Mouse (Mus musculus) MEL (cell line): ENCODE results near the gene Scn8a. TPM values are rescaled to one million over a fixed set of nuclear protein-coding genes. Genes with fewer than 3 reads are reported as not detected.
A peak's percentile ranks its signal among the peaks of the same experiment; 100 is the strongest.

ENCODE experiments used
- DNase-seq: peaks from one replicate; pipeline ENCODE4 v3.0.0; 2011; ENCODE audit warnings: low read depth, low spot score
- H3K27ac ChIP-seq: 2 replicates; pipeline ENCODE4 v1.5.1; 2012; ENCODE audit warnings: low read depth, mild to moderate bottlenecking, control low read depth, low read length, moderate library complexity; ENCODE audit not compliant: control insufficient read depth
- H3K27me3 ChIP-seq, 2 experiments: fragments of 150-350 bp in 1 of 2; sonication (generic) in 1 of 2; 2 replicates each; pipeline ENCODE4 v1.6.1; 2012; ENCODE audit warnings: low read length in 2 of 2, mild to moderate bottlenecking in 2 of 2, improper control_type of control experiment in 1 of 2, moderate library complexity in 1 of 2; ENCODE audit not compliant: insufficient read depth in 2 of 2, control insufficient read depth in 1 of 2
- H3K36me3 ChIP-seq, 2 experiments: 2 replicates each; pipeline ENCODE4 v1.6.1; 2012 to 2014; ENCODE audit warnings: low read length in 2 of 2, improper control_type of control experiment in 1 of 2, inconsistent platforms in 1 of 2, mild to moderate bottlenecking in 1 of 2; ENCODE audit not compliant: insufficient read depth in 2 of 2, control insufficient read depth in 1 of 2
- H3K4me1 ChIP-seq, 2 experiments: fragments of 150-350 bp in 1 of 2; sonication (generic) in 1 of 2; 2 replicates each; pipeline ENCODE4 v1.6.1; 2012; ENCODE audit warnings: low read length in 2 of 2, improper control_type of control experiment in 1 of 2, mild to moderate bottlenecking in 1 of 2; ENCODE audit not compliant: insufficient read depth in 2 of 2, control insufficient read depth in 1 of 2
- H3K4me3 ChIP-seq, 2 experiments: fragments of 150-350 bp in 1 of 2; sonication (generic) in 1 of 2; 2 replicates each; pipeline ENCODE4 v1.5.1; 2012; ENCODE audit warnings: low read depth in 2 of 2, low read length in 2 of 2, mild to moderate bottlenecking in 2 of 2, moderate library complexity in 2 of 2, control low read depth in 1 of 2, improper control_type of control experiment in 1 of 2; ENCODE audit not compliant: control insufficient read depth in 1 of 2, insufficient read depth in 1 of 2
- H3K79me2 ChIP-seq: 2 replicates; pipeline ENCODE4 v1.6.1; 2012; ENCODE audit warnings: mild to moderate bottlenecking, low read length, moderate library complexity; ENCODE audit not compliant: control insufficient read depth, poor library complexity, insufficient read depth
- H3K9ac ChIP-seq: 2 replicates; pipeline ENCODE4 v1.6.1; 2012; ENCODE audit warnings: low read depth, mild to moderate bottlenecking, control low read depth, low read length, moderate library complexity; ENCODE audit not compliant: control insufficient read depth, poor library complexity, severe bottlenecking
- H3K9me3 ChIP-seq: fragments of 150-350 bp; sonication (generic); replicated peaks from 2 replicates; pipeline ENCODE4 v1.6.1; 2012; ENCODE audit warnings: mild to moderate bottlenecking, low read length, improper control_type of control experiment, moderate library complexity; ENCODE audit not compliant: insufficient read depth
- BHLHE40 ChIP-seq: IDR thresholded peaks from 2 replicates; pipeline ENCODE4 v1.6.1; 2012; ENCODE audit warnings: low read depth, mild to moderate bottlenecking, inconsistent platforms, low read length, improper control_type of control experiment, borderline replicate concordance
- CHD1 ChIP-seq: IDR thresholded peaks from 2 replicates; pipeline ENCODE4 v1.6.1; 2012; ENCODE audit warnings: low read depth, mild to moderate bottlenecking, inconsistent platforms, low read length, improper control_type of control experiment
- CHD2 ChIP-seq: IDR thresholded peaks from 2 replicates; pipeline ENCODE4 v1.6.1; 2011; ENCODE audit warnings: low read length, improper control_type of control experiment
- CTCF ChIP-seq, 3 experiments: IDR thresholded peaks in 2 of 3; conservative IDR thresholded peaks in 1 of 3; 2 replicates each; pipeline ENCODE4 v1.5.1; 2011 to 2012; ENCODE audit warnings: low read length in 3 of 3, low read depth in 2 of 3, mild to moderate bottlenecking in 2 of 3, improper control_type of control experiment in 1 of 3, inconsistent platforms in 1 of 3, mixed read lengths in 1 of 3, moderate library complexity in 1 of 3; ENCODE audit not compliant: control insufficient read depth in 1 of 3, insufficient read depth in 1 of 3, poor library complexity in 1 of 3, severe bottlenecking in 1 of 3
- E2F4 ChIP-seq: IDR thresholded peaks from 2 replicates; pipeline ENCODE4 v1.6.1; 2011; ENCODE audit warnings: low read depth, low read length, improper control_type of control experiment, borderline replicate concordance
- EP300 ChIP-seq, 2 experiments: IDR thresholded peaks; 2 replicates each; pipeline ENCODE4 v1.6.1; 2011; ENCODE audit warnings: improper control_type of control experiment in 2 of 2, low read length in 2 of 2, low read depth in 1 of 2, mild to moderate bottlenecking in 1 of 2
- GABPA ChIP-seq: IDR thresholded peaks from 2 replicates; pipeline ENCODE4 v1.6.1; 2012; ENCODE audit warnings: low read depth, mild to moderate bottlenecking, inconsistent platforms, low read length, improper control_type of control experiment, moderate library complexity
- GATA1 ChIP-seq: IDR thresholded peaks from 2 replicates; pipeline ENCODE4 v1.6.1; 2011; ENCODE audit warnings: low read depth, low read length, improper control_type of control experiment
- HCFC1 ChIP-seq: IDR thresholded peaks from 2 replicates; pipeline ENCODE4 v1.6.1; 2012; ENCODE audit warnings: low read depth, mild to moderate bottlenecking, inconsistent platforms, low read length, improper control_type of control experiment, moderate library complexity
- KAT2A ChIP-seq: conservative IDR thresholded peaks from 2 replicates; pipeline ENCODE4 v1.6.1; 2012; ENCODE audit warnings: low read depth, low read length, improper control_type of control experiment, inconsistent platforms
- MAFK ChIP-seq: IDR thresholded peaks from 2 replicates; pipeline ENCODE4 v1.6.1; 2011; ENCODE audit warnings: low read depth, mild to moderate bottlenecking, low read length, improper control_type of control experiment, borderline replicate concordance
- MEF2A ChIP-seq: IDR thresholded peaks from 2 replicates; pipeline ENCODE4 v1.6.1; 2014; ENCODE audit warnings: low read depth, mild to moderate bottlenecking, inconsistent platforms, low read length, improper control_type of control experiment; ENCODE audit not compliant: poor library complexity, insufficient replicate concordance, severe bottlenecking; ENCODE audit errors: extremely low read depth
- MXI1 ChIP-seq: IDR thresholded peaks from 2 replicates; pipeline ENCODE4 v1.6.1; 2011; ENCODE audit warnings: mild to moderate bottlenecking, low read depth, low read length, improper control_type of control experiment
- MYC ChIP-seq: IDR thresholded peaks from 2 replicates; pipeline ENCODE4 v1.6.1; 2011; ENCODE audit warnings: low read depth, mild to moderate bottlenecking, low read length, improper control_type of control experiment, moderate library complexity
- NELFE ChIP-seq: IDR thresholded peaks from 2 replicates; pipeline ENCODE4 v1.6.1; 2011; ENCODE audit warnings: low read depth, low read length, improper control_type of control experiment
- NRF1 ChIP-seq: IDR thresholded peaks from 2 replicates; pipeline ENCODE4 v1.6.1; 2014; ENCODE audit warnings: low read depth, mild to moderate bottlenecking, inconsistent platforms, low read length, improper control_type of control experiment, moderate library complexity; ENCODE audit not compliant: poor library complexity, insufficient read depth, severe bottlenecking
- POLR2AphosphoS5 ChIP-seq: IDR thresholded peaks from 2 replicates; pipeline ENCODE4 v1.6.1; 2012; ENCODE audit warnings: low read depth, borderline replicate concordance, mild to moderate bottlenecking, inconsistent platforms, low read length, moderate library complexity, mixed read lengths
- RAD21 ChIP-seq: IDR thresholded peaks from 2 replicates; pipeline ENCODE4 v1.6.1; 2011; ENCODE audit warnings: mild to moderate bottlenecking, low read depth, low read length, improper control_type of control experiment
- RCOR1 ChIP-seq: IDR thresholded peaks from 2 replicates; pipeline ENCODE4 v1.6.1; 2012; ENCODE audit warnings: low read depth, mild to moderate bottlenecking, inconsistent platforms, low read length, improper control_type of control experiment
- SMC3 ChIP-seq: IDR thresholded peaks from 2 replicates; pipeline ENCODE4 v1.6.1; 2011; ENCODE audit warnings: low read depth, low read length, improper control_type of control experiment
- UBTF ChIP-seq: IDR thresholded peaks from 2 replicates; pipeline ENCODE4 v1.6.1; 2012; ENCODE audit warnings: low read depth, mild to moderate bottlenecking, inconsistent platforms, low read length, improper control_type of control experiment, moderate library complexity, borderline replicate concordance; ENCODE audit not compliant: insufficient read depth
- USF1 ChIP-seq: IDR thresholded peaks from 2 replicates; pipeline ENCODE4 v1.6.1; 2014; ENCODE audit warnings: low read depth, mild to moderate bottlenecking, inconsistent platforms, low read length, improper control_type of control experiment, moderate library complexity
- USF2 ChIP-seq, 2 experiments: IDR thresholded peaks; 2 replicates each; pipeline ENCODE4 v1.6.1; 2011 to 2012; ENCODE audit warnings: improper control_type of control experiment in 2 of 2, low read length in 2 of 2, borderline replicate concordance in 1 of 2, inconsistent platforms in 1 of 2, low read depth in 1 of 2, mild to moderate bottlenecking in 1 of 2; ENCODE audit not compliant: insufficient read depth in 1 of 2
- ZKSCAN1 ChIP-seq: IDR thresholded peaks from 2 replicates; pipeline ENCODE4 v1.6.1; 2012; ENCODE audit warnings: low read depth, mild to moderate bottlenecking, inconsistent platforms, low read length, improper control_type of control experiment, moderate library complexity
- ZMIZ1 ChIP-seq: IDR thresholded peaks from 2 replicates; pipeline ENCODE4 v1.6.1; 2012; ENCODE audit warnings: low read depth, mild to moderate bottlenecking, inconsistent platforms, low read length, improper control_type of control experiment, moderate library complexity
- polyA plus RNA-seq, 2 experiments: library from polyadenylated mRNA; stranded (reverse) in 1 of 2; unstranded in 1 of 2; fragments of >175 nt in 1 of 2; fragments of >200 nt in 1 of 2; gene quantifications; 2 replicates each; pipeline versions ENCODE4 v1.2.1 to v1.2.4; 2012; ENCODE audit warnings: low replicate concordance in 2 of 2, low read depth in 1 of 2; ENCODE audit not compliant: insufficient read length in 2 of 2, insufficient read depth in 1 of 2, missing spikeins in 1 of 2
- total RNA-seq: library from RNA; depleted of rRNA; stranded (reverse); fragments of 300-350 nt; gene quantifications from 2 replicates; pipeline ENCODE4 v1.2.3, GENCODE M21; 2012

Gene Scn8a
- total and polyA plus RNA-seq, 3 experiments, result 0.01 to 0.08 TPM; not detected in 1

- TF ChIP-seq CHD2, result no peak
- no peak for TF ChIP-seq GATA1
- TF ChIP-seq MAFK, result no peak
- TF ChIP-seq E2F4, result no peak
- no peak for TF ChIP-seq USF2 (IDR thresholded peaks at IDR 0.05; ENCODE audit: borderline replicate concordance in 1 of 2, insufficient read depth in 1 of 2, low read depth in 1 of 2, low read length in 2 of 2)
- TF ChIP-seq, all 39 proteins: peak for 0
- H3K4me3 ChIP-seq, result no peak overlapping the region
- H3K4me1 ChIP-seq, result peaks cover 0 to 5% of the 10 kb centered on the region in 2 experiments; a peak in 3 of 4 replicates
- DNase-seq, result no peak
- H3K27me3 ChIP-seq, result peaks cover 3% of the 10 kb centered on the region in 2 experiments; a peak in 3 of 4 replicates
- no peaks in the 10 kb centered on the region for H3K9me3 ChIP-seq
- H3K27ac ChIP-seq, result no peak overlapping the region
- H3K9ac ChIP-seq, result no peak overlapping the region
- H3K36me3 ChIP-seq, result peaks cover 0 to 2% of the 10 kb centered on the region in 2 experiments; a peak in 2 of 4 replicates
- no peaks in the 10 kb centered on the region for H3K79me2 ChIP-seq
These were observed 8.8 kb upstream of the Scn8a start for GRCm38 (mm10) chr15:100860856-100861255.

GRCm38 (mm10) chr15:100865556-100865955, 4.1 kb upstream of the Scn8a start:
- Histone ChIP-seq H3K36me3 (no peaks in the 10 kb centered on the region), H3K27ac (no peak overlapping the region), H3K4me1 (no peaks in the 10 kb centered on the region), H3K79me2 (no peaks in the 10 kb centered on the region), H3K27me3 (peaks cover 3% of the 10 kb centered on the region in 2 experiments; a peak in 3 of 4 replicates), H3K4me3 (no peak overlapping the region), H3K9me3 (no peaks in the 10 kb centered on the region), H3K9ac (no peak overlapping the region)
- no peak for TF ChIP-seq UBTF
- TF ChIP-seq E2F4, result no peak
- TF ChIP-seq ZKSCAN1, result no peak
- TF ChIP-seq POLR2AphosphoS5, result no peak
- TF ChIP-seq RAD21, result peak; percentile 23
- no peak for TF ChIP-seq GABPA
- no peak for TF ChIP-seq RCOR1
- TF ChIP-seq KAT2A, result no peak
- TF ChIP-seq GATA1, result no peak
- no peak for TF ChIP-seq EP300 (IDR thresholded peaks at IDR 0.05; ENCODE audit: low read depth in 1 of 2, low read length in 2 of 2)
- no peak for TF ChIP-seq MEF2A
- TF ChIP-seq CTCF (IDR thresholded peaks at IDR 0.05 in 2 of 3, conservative IDR thresholded peaks at IDR 0.05 in 1 of 3; ENCODE audit: control insufficient read depth in 1 of 3, insufficient read depth in 1 of 3, low read depth in 2 of 3, low read length in 3 of 3, poor library complexity in 1 of 3, severe bottlenecking in 1 of 3), result peak in 2 of 3 experiments; percentile 17 to 39; a peak in 3 of 6 replicates
- no peak for TF ChIP-seq CHD1
- no peak for TF ChIP-seq BHLHE40
- TF ChIP-seq USF1, result no peak
- no peak for TF ChIP-seq CHD2
- TF ChIP-seq SMC3, result peak; percentile 34
- no peak for TF ChIP-seq NELFE
- no peak for TF ChIP-seq ZMIZ1
- no peak for TF ChIP-seq HCFC1
- TF ChIP-seq MYC, result no peak
- no peak for TF ChIP-seq NRF1
- no peak for TF ChIP-seq MXI1
- no peak for DNase-seq
